Mouse (Mus musculus) right cerebral cortex, adult 2 months (tissue): Measurements from ENCODE around the gene Sdk1.
"Not testable (repeated sequence)": the region's sequence is repeated elsewhere in the genome, so short reads cannot be mapped to it uniquely, and the experiment has no call there.

Experiments
- DNase-seq, 2 experiments: peaks; one replicate each; pipeline ENCODE4 v3.0.0; 2021 to 2022; ENCODE audit warnings: low spot score in 2 of 2

Gene Sdk1

DNA sequence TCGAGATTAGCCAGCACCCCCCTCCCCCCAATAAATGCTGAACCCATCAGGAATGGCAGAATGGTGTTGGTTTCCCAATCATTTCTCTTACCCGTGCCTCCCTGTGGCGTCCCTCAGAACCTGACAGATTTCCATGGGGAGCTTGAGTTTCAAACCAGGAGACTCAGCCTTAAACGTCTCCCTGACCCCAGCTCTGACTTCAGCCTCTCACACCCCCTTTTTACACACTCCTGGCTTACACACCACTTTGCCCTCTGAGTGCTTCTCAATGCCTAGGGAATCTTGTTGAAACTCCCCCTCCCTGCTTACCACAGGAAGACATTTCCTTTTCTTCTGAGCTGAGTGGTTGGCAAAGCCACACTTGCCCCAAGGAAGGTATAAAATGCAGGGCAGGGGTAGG is 392.0 kb downstream of the Sdk1 start:
- no peak for DNase-seq

GRCm38 (mm10) chr5:141636406-141636805 is 395.1 kb downstream of the Sdk1 start:
- DNase-seq: no peak

- not testable (repeated sequence) for DNase-seq
These were observed 395.8 kb downstream of the Sdk1 start for GRCm38 (mm10) chr5:141637054-141637453.

DNA sequence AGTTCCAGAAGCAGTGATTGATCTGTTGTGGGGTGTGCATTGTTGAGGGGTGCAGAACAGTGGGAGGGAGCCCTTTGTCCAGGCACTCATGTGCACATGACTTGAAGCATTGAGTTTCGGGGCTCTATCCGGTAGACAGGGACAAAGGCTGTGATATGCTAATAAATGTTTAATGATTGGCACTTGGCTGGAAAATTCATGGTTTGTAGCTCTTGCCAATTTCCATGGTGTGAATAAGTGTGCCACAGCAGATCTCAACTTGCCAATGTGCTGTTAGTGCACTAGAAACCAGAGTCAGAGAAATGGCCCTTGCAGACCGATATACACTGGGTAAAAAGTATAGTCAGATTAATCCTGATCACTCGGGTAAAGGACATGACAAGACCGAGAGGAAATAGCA is 404.4 kb downstream of the Sdk1 start:
- no peak for DNase-seq

GRCm38 (mm10) chr5:141646621-141647020 is 405.3 kb downstream of the Sdk1 start:
- no peak for DNase-seq

GRCm38 (mm10) chr5:141649831-141650375 is 408.6 kb downstream of the Sdk1 start:
- DNase-seq: no peak

- DNase-seq: no peak
These were observed 410.5 kb downstream of the Sdk1 start for GRCm38 (mm10) chr5:141651690-141652377.

- DNase-seq: no peak
These were observed 435.1 kb downstream of the Sdk1 start for GRCm38 (mm10) chr5:141676371-141676770.

- DNase-seq: peak; percentile 8 to 20
These were observed 435.7 kb downstream of the Sdk1 start for GRCm38 (mm10) chr5:141677034-141677433.

- DNase-seq: no peak
These were observed 436.6 kb downstream of the Sdk1 start for GRCm38 (mm10) chr5:141677841-141678240.

GRCm38 (mm10) chr5:141686876-141687420 is 445.7 kb downstream of the Sdk1 start:
- DNase-seq: no peak

DNA sequence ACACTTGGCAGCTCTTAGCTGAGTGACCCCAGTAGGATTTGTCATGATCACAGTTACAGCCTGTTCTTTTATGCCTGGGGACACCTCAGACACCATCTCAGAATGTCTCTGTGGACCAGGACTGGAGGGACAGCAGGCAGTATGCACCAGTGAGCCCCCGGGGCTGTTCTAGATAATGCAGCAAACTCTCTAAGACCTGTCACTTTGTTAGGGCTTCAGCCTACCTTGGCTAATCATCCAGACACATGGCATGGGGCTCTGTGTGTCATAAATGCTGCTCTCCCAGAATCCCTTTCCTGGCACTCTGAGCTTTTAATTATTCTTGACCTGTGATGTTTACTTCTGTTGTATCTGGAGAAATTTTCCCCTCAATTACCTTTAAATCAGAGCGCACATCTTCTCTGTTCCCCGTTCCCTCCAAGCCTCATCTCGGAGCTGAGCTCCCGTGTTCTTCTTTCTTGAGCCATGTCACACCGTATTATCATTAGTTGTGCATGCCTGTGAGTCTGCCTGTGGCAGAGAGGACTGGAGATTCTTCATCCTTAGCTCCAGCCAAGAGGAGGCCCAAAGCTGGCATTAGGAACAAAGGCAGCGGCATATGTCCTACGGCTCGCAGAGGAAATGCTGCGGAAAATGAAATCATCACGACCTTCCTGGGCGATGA is 448.3 kb downstream of the Sdk1 start:
- no peak for DNase-seq

DNA sequence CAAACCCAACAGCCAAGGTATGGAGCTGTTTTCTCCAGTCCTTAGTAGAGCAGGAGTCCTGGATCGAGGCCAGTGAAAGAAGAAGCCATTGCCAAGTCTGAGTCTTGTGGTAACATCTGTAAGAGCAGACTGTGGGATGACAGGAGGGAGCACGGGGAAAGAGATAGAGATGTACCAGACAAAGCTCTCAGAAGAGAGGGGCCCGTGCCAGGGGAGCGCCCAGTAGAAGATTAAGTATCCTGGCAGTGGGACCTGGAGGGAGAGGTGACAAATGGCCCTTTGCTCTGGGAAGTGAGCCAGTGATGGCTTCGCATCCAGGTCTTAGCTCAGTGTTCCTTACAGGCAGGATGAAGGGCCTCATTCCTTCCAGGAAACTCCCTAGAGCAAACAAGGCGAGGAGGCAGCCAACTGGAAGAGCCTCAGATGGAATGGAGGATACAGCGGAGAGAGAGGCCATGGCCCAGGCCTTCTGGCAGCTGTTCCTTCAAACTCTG is 450.2 kb downstream of the Sdk1 start:
- DNase-seq: no peak

DNA sequence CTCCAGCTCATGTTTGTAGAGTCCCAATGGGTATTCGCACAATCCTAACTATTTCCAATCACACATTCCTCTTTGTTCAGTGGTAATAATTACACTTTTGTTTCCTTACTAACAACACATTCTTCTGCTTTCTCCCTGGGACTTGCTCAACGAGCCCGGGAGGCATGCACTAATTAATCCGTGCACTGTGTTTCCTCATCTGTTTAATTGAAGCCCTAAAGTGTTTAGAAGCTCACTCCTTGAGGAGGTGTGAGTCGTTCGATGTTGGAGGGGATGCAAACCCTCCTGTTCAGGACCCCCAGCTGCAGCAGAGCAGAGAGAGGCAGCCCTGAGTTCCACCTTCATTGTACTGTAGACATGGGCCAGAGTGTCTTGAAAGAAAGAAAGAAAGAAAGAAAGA is 452.4 kb downstream of the Sdk1 start:
- DNase-seq: no peak

DNA sequence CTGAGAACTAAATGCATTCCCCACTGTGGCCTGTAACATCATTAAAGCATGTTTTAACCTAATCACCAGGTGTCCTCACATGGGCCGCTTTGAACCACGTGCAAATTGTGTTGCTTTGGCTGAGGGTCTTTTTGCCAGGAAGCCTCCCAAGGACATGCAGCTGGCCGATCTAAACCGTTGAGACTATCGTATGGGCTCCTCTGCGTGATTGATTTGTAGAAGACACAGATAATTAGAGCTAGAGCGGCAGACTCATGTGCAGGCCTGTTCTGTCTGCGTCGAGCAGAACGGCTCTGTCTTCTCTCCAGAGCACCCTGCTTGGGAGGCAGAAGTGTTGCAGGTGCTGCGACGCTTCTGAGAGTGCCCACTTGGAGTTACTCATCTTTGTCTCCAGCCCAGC is 453.6 kb downstream of the Sdk1 start:
- DNase-seq: peak; percentile 5 to 6

DNA sequence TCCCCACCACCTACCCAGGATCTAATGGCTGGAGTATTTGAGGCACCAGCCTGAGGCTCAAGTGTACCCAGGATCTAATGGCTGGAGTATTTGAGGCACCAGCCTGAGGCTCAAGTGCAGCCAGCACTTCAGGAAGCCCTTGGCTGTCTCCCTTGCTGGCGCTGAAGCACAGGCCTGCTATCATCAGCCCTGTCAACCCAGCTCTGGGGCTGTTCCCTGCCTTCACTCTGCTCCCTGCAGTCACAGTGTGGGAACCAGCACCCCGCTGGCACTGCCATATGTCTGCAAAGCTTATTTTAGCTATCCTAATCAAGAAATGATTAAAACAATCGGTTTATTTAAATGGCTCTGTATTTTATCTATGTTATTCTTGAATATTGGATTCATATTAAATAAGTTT is 457.1 kb downstream of the Sdk1 start:
- peak in 1 of 2 experiments; percentile 13 for DNase-seq

- DNase-seq: no peak
These were observed 479.5 kb downstream of the Sdk1 start for GRCm38 (mm10) chr5:141720751-141721150.

- DNase-seq: no peak
These were observed 486.7 kb downstream of the Sdk1 start for GRCm38 (mm10) chr5:141727968-141728367.

- DNase-seq: no peak
These were observed 488.7 kb downstream of the Sdk1 start for GRCm38 (mm10) chr5:141730006-141730405.

- DNase-seq: no peak
These were observed 497.4 kb downstream of the Sdk1 start for GRCm38 (mm10) chr5:141738725-141739124.

GRCm38 (mm10) chr5:141748793-141749192 is 507.5 kb downstream of the Sdk1 start:
- DNase-seq: no peak

DNA sequence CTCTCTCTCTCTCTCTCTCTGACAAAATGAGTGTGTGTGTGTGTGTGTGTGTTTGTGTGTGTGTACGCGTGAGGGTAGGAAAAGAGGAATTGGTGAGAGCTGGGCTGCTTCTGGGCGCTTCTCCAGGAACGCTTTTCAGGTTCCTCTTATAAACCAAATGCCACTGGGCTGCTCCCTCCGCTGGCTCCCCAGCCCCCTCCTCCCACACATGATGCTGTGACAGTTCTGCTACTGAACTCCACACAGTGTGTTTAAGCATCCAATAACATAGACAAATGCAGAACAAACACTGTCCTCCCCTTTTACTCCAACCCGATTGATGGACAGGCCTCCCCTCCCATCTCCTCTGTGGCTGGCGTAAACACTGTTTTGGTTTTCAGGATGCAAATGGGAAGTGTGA is 513.0 kb downstream of the Sdk1 start:
- DNase-seq: peak; percentile 49 to 64

GRCm38 (mm10) chr5:141758885-141759284 is 517.6 kb downstream of the Sdk1 start:
- DNase-seq: no peak
